Mouse (Mus musculus): ENCODE measurements around the gene Pnpt1. TPM values are rescaled to one million over a fixed set of nuclear protein-coding genes. Genes with fewer than 3 reads are reported as not detected.

Pnpt1 gene
- polyA plus RNA-seq, 1 experiment from 2014 or later, result 21.8 TPM

DNA sequence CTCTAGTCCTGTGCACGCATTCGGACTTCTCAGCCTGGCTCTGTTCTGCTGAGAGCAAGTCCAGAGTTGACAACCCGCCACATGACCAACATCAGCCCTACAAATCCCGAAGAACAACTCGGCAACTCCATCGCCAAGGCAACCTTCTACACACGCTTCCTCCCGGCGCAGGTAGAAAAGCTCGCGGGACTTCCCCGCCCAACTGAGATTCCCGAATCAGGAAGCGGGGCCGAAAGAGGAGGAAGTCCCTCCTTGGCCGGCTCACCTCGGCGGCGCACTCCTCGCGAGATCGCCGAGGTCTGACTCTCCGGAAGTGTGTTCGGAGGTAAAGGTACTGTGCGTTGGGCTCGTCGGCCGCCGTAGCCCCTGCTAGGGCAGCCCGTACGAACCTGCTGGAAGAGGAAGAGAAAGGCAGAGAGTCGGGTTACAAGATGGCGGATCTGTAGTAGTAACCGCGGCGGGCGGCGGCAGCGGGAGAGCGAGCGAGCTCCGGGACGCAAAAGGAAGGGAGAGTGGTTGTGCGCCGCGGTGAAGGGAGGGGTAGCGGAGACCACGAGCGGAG lies 42.1 kb downstream of the Pnpt1 start, which contains the start of gene Ppp4r3b:
Gene Ppp4r3b, plus strand, starts transcription at position 328 of the 562 bp plus-strand sequence.
- Histone ChIP-seq H3K4me1 (ENCODE audit: control insufficient read depth, low read depth, low read length) (peaks cover 6% of the 10 kb centered on the region), H3K36me3 (ENCODE audit: control insufficient read depth, insufficient read depth) (no peaks in the 10 kb centered on the region), H3K9ac (ENCODE audit: low read depth, low read length) (peak within 1 kb of the TSS; percentile 99), H3K4me2 (ENCODE audit: low read depth, low read length) (peak within 1 kb of the TSS; percentile 97), H3K9me3 (replicated peaks; ENCODE audit: control insufficient read depth, low read length) (no peaks in the 10 kb centered on the region), H3K27me3 (ENCODE audit: control insufficient read depth, insufficient read depth, low read depth, low read length) (no peaks in the 10 kb centered on the region), H3K4me3 (ENCODE audit: low read depth, low read length) (peak within 1 kb of the TSS; percentile 99), H3K27ac (ENCODE audit: low read length) (peak within 1 kb of the TSS; percentile 98)
- peak; percentile 96 for ATAC-seq (ENCODE audit: low read depth)
- WGBS (ENCODE audit: insufficient replicate concordance), result 0% methylated on average over 48 of the region's 50 CpGs

GRCm38 (mm10) chr11:29173125-29173631 lies 42.6 kb downstream of the Pnpt1 start:
- under 1% methylated on average over 38 of the region's 38 CpGs for WGBS (ENCODE audit: insufficient replicate concordance)
- Histone ChIP-seq H3K4me1 (ENCODE audit: control insufficient read depth, low read depth, low read length) (peaks cover 6% of the 10 kb centered on the region), H3K9me3 (replicated peaks; ENCODE audit: control insufficient read depth, low read length) (no peaks in the 10 kb centered on the region), H3K27me3 (ENCODE audit: control insufficient read depth, insufficient read depth, low read depth, low read length) (no peaks in the 10 kb centered on the region), H3K9ac (ENCODE audit: low read depth, low read length) (peak overlapping the region; percentile 99), H3K4me2 (ENCODE audit: low read depth, low read length) (peak overlapping the region; percentile 64), H3K27ac (ENCODE audit: low read length) (peak overlapping the region; percentile 98), H3K36me3 (ENCODE audit: control insufficient read depth, insufficient read depth) (no peaks in the 10 kb centered on the region), H3K4me3 (ENCODE audit: low read depth, low read length) (peak overlapping the region; percentile 99)
- ATAC-seq (ENCODE audit: low read depth), result peak; percentile 69

- Histone ChIP-seq H3K4me3 (ENCODE audit: low read depth, low read length) (peak overlapping the region; percentile 99), H3K4me2 (ENCODE audit: low read depth, low read length) (peak overlapping the region; percentile 64), H3K27me3 (ENCODE audit: control insufficient read depth, insufficient read depth, low read depth, low read length) (no peaks in the 10 kb centered on the region), H3K27ac (ENCODE audit: low read length) (peak overlapping the region; percentile 98), H3K9me3 (replicated peaks; ENCODE audit: control insufficient read depth, low read length) (no peaks in the 10 kb centered on the region), H3K4me1 (ENCODE audit: control insufficient read depth, low read depth, low read length) (peaks cover 6% of the 10 kb centered on the region), H3K36me3 (ENCODE audit: control insufficient read depth, insufficient read depth) (peaks cover 2% of the 10 kb centered on the region; the same call in 1 of the 2 replicates), H3K9ac (ENCODE audit: low read depth, low read length) (peak overlapping the region; percentile 99)
- ATAC-seq (ENCODE audit: low read depth), result no peak
- WGBS (ENCODE audit: insufficient replicate concordance), result 2% methylated on average over 13 of the region's 13 CpGs
Observed at GRCm38 (mm10) chr11:29173706-29174436, 43.3 kb downstream of the Pnpt1 start.

GRCm38 (mm10) chr11:29179319-29179718 lies 48.8 kb downstream of the Pnpt1 start:
- no peak for ATAC-seq (ENCODE audit: low read depth)
- 83% methylated on average over 1 of the region's 1 CpGs for WGBS (ENCODE audit: insufficient replicate concordance)

DNA sequence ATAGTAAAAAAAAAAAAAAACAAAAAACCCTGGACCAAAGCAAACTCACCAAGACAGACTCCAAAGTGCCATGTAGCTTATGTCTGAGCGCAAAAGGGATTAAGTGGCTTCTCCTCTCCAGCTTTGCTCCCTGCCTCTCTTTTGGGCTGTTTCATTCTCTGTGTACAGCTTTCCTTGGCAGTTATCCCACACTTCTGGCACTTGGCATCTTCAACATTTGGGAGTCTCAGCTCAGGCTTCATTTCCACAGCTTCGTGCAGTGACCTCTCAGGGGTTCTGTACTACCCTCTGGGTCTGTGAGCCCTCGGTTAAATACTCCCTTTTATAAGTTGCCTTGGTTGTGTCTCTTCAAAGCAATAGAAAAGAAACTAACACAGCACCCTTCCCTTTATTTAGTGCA lies 50.1 kb downstream of the Pnpt1 start:
- Histone ChIP-seq H3K4me1 (ENCODE audit: control insufficient read depth, low read depth, low read length) (no peaks in the 10 kb centered on the region; the same call in 1 of the 2 replicates), H3K9ac (ENCODE audit: low read depth, low read length) (no peak overlapping the region), H3K4me2 (ENCODE audit: low read depth, low read length) (no peak overlapping the region), H3K36me3 (ENCODE audit: control insufficient read depth, insufficient read depth) (peaks cover 22% of the 10 kb centered on the region), H3K9me3 (replicated peaks; ENCODE audit: control insufficient read depth, low read length) (no peaks in the 10 kb centered on the region), H3K4me3 (ENCODE audit: low read depth, low read length) (no peak overlapping the region), H3K27me3 (ENCODE audit: control insufficient read depth, insufficient read depth, low read depth, low read length) (no peaks in the 10 kb centered on the region), H3K27ac (ENCODE audit: low read length) (no peak overlapping the region)
- no peak for ATAC-seq (ENCODE audit: low read depth)
- WGBS (ENCODE audit: insufficient replicate concordance), result 85% methylated on average over 3 of the region's 3 CpGs

More at GRCm38 (mm10) chr11:29179319-29179718, 48.8 kb downstream of the Pnpt1 start:
- no peaks in the 10 kb centered on the region; the same call in 1 of the 2 replicates for H3K4me1 ChIP-seq (ENCODE audit: control insufficient read depth, low read depth, low read length)
- H3K27ac ChIP-seq (ENCODE audit: low read length), result no peak overlapping the region
- H3K9me3 ChIP-seq (replicated peaks; ENCODE audit: control insufficient read depth, low read length), result no peaks in the 10 kb centered on the region
- H3K9ac ChIP-seq (ENCODE audit: low read depth, low read length), result no peak overlapping the region
- H3K36me3 ChIP-seq (ENCODE audit: control insufficient read depth, insufficient read depth), result peaks cover 16% of the 10 kb centered on the region
- no peak overlapping the region for H3K4me2 ChIP-seq (ENCODE audit: low read depth, low read length)
- H3K4me3 ChIP-seq (ENCODE audit: low read depth, low read length), result no peak overlapping the region
- H3K27me3 ChIP-seq (ENCODE audit: control insufficient read depth, insufficient read depth, low read depth, low read length), result no peaks in the 10 kb centered on the region

- H3K36me3 ChIP-seq (ENCODE audit: control insufficient read depth, insufficient read depth), result peaks cover 29% of the 10 kb centered on the region
Observed at GRCm38 (mm10) chr11:29181751-29182150, 51.2 kb downstream of the Pnpt1 start.

GRCm38 (mm10) chr11:29188981-29189380 lies 58.4 kb downstream of the Pnpt1 start:
- H3K27me3 ChIP-seq (ENCODE audit: control insufficient read depth, insufficient read depth, low read depth, low read length), result no peaks in the 10 kb centered on the region
- no peak overlapping the region for H3K4me3 ChIP-seq (ENCODE audit: low read depth, low read length)
- no peak overlapping the region for H3K27ac ChIP-seq (ENCODE audit: low read length)
- no peaks in the 10 kb centered on the region for H3K9me3 ChIP-seq (replicated peaks; ENCODE audit: control insufficient read depth, low read length)
- no peak overlapping the region for H3K9ac ChIP-seq (ENCODE audit: low read depth, low read length)
- no peak overlapping the region for H3K4me2 ChIP-seq (ENCODE audit: low read depth, low read length)
- no peaks in the 10 kb centered on the region for H3K4me1 ChIP-seq (ENCODE audit: control insufficient read depth, low read depth, low read length)
- ATAC-seq (ENCODE audit: low read depth), result no peak
- H3K36me3 ChIP-seq (ENCODE audit: control insufficient read depth, insufficient read depth), result peaks cover 23% of the 10 kb centered on the region
- WGBS (ENCODE audit: insufficient replicate concordance), result 79% methylated on average over 2 of the region's 2 CpGs

More at GRCm38 (mm10) chr11:29181751-29182150, 51.2 kb downstream of the Pnpt1 start:
- H3K9me3 ChIP-seq (replicated peaks; ENCODE audit: control insufficient read depth, low read length), result no peaks in the 10 kb centered on the region
- no peak overlapping the region for H3K4me2 ChIP-seq (ENCODE audit: low read depth, low read length)
- no peak overlapping the region for H3K27ac ChIP-seq (ENCODE audit: low read length)
- H3K4me1 ChIP-seq (ENCODE audit: control insufficient read depth, low read depth, low read length), result no peaks in the 10 kb centered on the region
- WGBS (ENCODE audit: insufficient replicate concordance), result 84% methylated on average over 5 of the region's 5 CpGs
- H3K4me3 ChIP-seq (ENCODE audit: low read depth, low read length), result no peak overlapping the region
- no peak for ATAC-seq (ENCODE audit: low read depth)
- H3K27me3 ChIP-seq (ENCODE audit: control insufficient read depth, insufficient read depth, low read depth, low read length), result no peaks in the 10 kb centered on the region
- no peak overlapping the region for H3K9ac ChIP-seq (ENCODE audit: low read depth, low read length)

- no peaks in the 10 kb centered on the region for H3K9me3 ChIP-seq (replicated peaks; ENCODE audit: control insufficient read depth, low read length)
- no peak overlapping the region for H3K4me2 ChIP-seq (ENCODE audit: low read depth, low read length)
- H3K4me1 ChIP-seq (ENCODE audit: control insufficient read depth, low read depth, low read length), result no peaks in the 10 kb centered on the region
- H3K27me3 ChIP-seq (ENCODE audit: control insufficient read depth, insufficient read depth, low read depth, low read length), result no peaks in the 10 kb centered on the region
- H3K9ac ChIP-seq (ENCODE audit: low read depth, low read length), result no peak overlapping the region
- no peak overlapping the region for H3K4me3 ChIP-seq (ENCODE audit: low read depth, low read length)
- 77% methylated on average over 5 of the region's 5 CpGs for WGBS (ENCODE audit: insufficient replicate concordance)
- H3K36me3 ChIP-seq (ENCODE audit: control insufficient read depth, insufficient read depth), result peaks cover 8% of the 10 kb centered on the region
- ATAC-seq (ENCODE audit: low read depth), result no peak
- H3K27ac ChIP-seq (ENCODE audit: low read length), result no peak overlapping the region
Observed at GRCm38 (mm10) chr11:29203653-29204052, 73.1 kb downstream of the Pnpt1 start.

DNA sequence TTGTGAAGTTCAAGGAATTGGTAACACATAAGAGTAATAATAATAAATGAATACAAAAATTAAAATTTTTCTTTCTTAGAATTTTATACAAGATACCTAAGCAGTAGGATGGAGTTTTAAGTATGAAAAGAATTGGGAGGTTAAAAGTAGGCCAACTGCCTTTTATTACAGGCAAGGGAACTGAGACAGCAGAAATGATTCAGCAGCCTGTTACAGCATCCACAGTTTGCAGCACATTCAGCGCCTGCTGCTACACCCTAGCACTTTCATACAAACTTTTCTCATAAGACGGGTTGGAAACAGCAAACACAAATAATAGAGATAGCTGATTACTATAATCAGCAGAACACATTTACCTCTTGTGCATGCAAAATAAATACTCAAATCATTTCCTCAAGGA lies 79.2 kb downstream of the Pnpt1 start:
- H3K9ac ChIP-seq (ENCODE audit: low read depth, low read length), result no peak overlapping the region
- ATAC-seq (ENCODE audit: low read depth), result no peak
- no peaks in the 10 kb centered on the region for H3K4me1 ChIP-seq (ENCODE audit: control insufficient read depth, low read depth, low read length)
- no peak overlapping the region for H3K27ac ChIP-seq (ENCODE audit: low read length)
- H3K27me3 ChIP-seq (ENCODE audit: control insufficient read depth, insufficient read depth, low read depth, low read length), result no peaks in the 10 kb centered on the region
- no peaks in the 10 kb centered on the region for H3K9me3 ChIP-seq (replicated peaks; ENCODE audit: control insufficient read depth, low read length)
- H3K4me2 ChIP-seq (ENCODE audit: low read depth, low read length), result no peak overlapping the region
- 87% methylated on average over 2 of the region's 2 CpGs for WGBS (ENCODE audit: insufficient replicate concordance)
- H3K36me3 ChIP-seq (ENCODE audit: control insufficient read depth, insufficient read depth), result peaks cover 23% of the 10 kb centered on the region
- H3K4me3 ChIP-seq (ENCODE audit: low read depth, low read length), result no peak overlapping the region

All from liver, embryonic 16.5 days (tissue).